Mouse (Mus musculus) cerebellum, postnatal 25 days (tissue): ENCODE measurements at regions not wholly inside any gene's neighbourhood (a gene's known extent, or its start where the extent isn't known, plus 50 kb on each side); places are given as distances from the start of the nearest gene placed in this dataset.

ENCODE experiments used
- DNase-seq, 2 experiments: peaks; one replicate each; pipeline ENCODE4 v3.0.0; 2021; ENCODE audit warnings: mixed read lengths in 2 of 2

- DNase-seq = no peak
Observed at GRCm38 (mm10) chr3:79996803-79997202, 112.5 kb downstream of the Fam198b start.

- DNase-seq = no peak
Observed at GRCm38 (mm10) chr3:80002335-80002734, 118.0 kb downstream of the Fam198b start.

GRCm38 (mm10) chr3:80003300-80004090 lies 119.2 kb downstream of the Fam198b start:
- no peak for DNase-seq

- no peak for DNase-seq
Observed at GRCm38 (mm10) chr3:80004556-80004955, 120.2 kb downstream of the Fam198b start.

GRCm38 (mm10) chr3:80004966-80005365 lies 120.6 kb downstream of the Fam198b start:
- DNase-seq = no peak

GRCm38 (mm10) chr3:80005371-80005770 lies 121.0 kb downstream of the Fam198b start:
- no peak for DNase-seq

GRCm38 (mm10) chr3:80006263-80006662 lies 121.9 kb downstream of the Fam198b start:
- DNase-seq = no peak

- no peak for DNase-seq
Observed at GRCm38 (mm10) chr3:80007006-80007405, 122.7 kb downstream of the Fam198b start.

GRCm38 (mm10) chr3:80009275-80009674 lies 124.9 kb downstream of the Fam198b start:
- no peak for DNase-seq

GRCm38 (mm10) chr3:80025795-80026194 lies 141.5 kb downstream of the Fam198b start:
- DNase-seq = no peak

GRCm38 (mm10) chr3:80033071-80033470 lies 148.7 kb downstream of the Fam198b start:
- DNase-seq = peak in 1 of 2 experiments; percentile 4

- no peak for DNase-seq
Observed at GRCm38 (mm10) chr3:80038553-80039129, 154.3 kb downstream of the Fam198b start.

GRCm38 (mm10) chr3:80042756-80043484 lies 158.6 kb downstream of the Fam198b start:
- DNase-seq = peak in 1 of 2 experiments; percentile 6

GRCm38 (mm10) chr3:80049495-80050225 lies 165.3 kb downstream of the Fam198b start:
- no peak for DNase-seq

GRCm38 (mm10) chr3:80050920-80051319 lies 166.6 kb downstream of the Fam198b start:
- no peak for DNase-seq

GRCm38 (mm10) chr3:80051963-80052362 lies 167.6 kb downstream of the Fam198b start:
- no peak for DNase-seq

GRCm38 (mm10) chr3:80052879-80053278 lies 168.5 kb downstream of the Fam198b start:
- DNase-seq = no peak

- no peak for DNase-seq
Observed at GRCm38 (mm10) chr3:80053435-80053834, 169.1 kb downstream of the Fam198b start.

- DNase-seq = no peak
Observed at GRCm38 (mm10) chr3:80056636-80057350, 172.5 kb downstream of the Fam198b start.

GRCm38 (mm10) chr3:80058722-80059121 lies 174.4 kb downstream of the Fam198b start:
- peak; percentile 31 to 66 for DNase-seq

- DNase-seq = no peak
Observed at GRCm38 (mm10) chr3:80070726-80071125, 186.4 kb downstream of the Fam198b start.

GRCm38 (mm10) chr3:80079801-80080418 lies 195.6 kb downstream of the Fam198b start:
- DNase-seq = peak; percentile 77 to 88
